Mouse (Mus musculus): ENCODE results near the gene Fam208a. TPM values are rescaled to one million over a fixed set of nuclear protein-coding genes. Genes with fewer than 3 reads are reported as not detected.

Fam208a gene
- total RNA-seq, 2 experiments from 2014 or later = 25.9 to 27.5 TPM

DNA sequence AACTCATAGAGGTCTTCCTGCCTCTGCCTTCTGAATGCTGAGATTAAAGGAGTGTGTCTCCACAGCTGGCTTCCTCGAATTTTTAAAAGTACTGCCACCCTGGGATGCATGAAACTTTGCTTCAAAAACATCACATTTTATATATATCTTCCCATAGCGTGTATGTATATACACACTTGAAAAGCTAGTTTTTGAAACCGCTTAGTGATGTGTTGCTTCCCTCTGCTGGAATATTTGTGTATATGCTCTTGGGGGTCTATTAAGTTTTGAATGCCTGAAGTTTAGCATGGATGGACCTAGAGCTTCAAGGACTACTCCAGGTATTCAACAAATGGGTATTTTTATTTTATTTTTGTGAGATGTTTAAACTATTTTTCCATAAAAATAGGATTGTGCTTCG, 14.7 kb upstream of the Fam208a start:
- DNase-seq (ENCODE audit: low spot score in 2 of 2) = peak in 1 of 2 experiments; percentile 26

DNA sequence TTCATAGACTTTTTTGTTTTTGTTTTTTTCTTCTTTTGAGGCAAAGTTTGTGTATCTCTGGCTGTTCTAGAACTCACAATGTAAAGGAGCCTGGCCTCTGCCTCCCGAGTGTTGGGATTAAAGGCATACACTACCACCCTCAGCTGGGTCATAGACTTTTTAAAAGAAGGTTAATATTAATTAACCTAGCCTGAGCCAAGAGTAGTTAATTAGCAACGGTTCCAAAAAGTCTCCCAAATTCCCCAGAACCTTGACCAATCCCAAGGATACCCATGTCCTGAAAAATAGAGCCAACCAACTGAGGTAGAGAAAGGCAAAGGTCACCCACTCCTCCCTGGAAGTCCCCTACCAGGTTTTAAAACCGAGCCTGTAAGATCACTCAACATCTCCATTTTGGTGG, 7.8 kb upstream of the Fam208a start:
- no peak for DNase-seq (ENCODE audit: low spot score in 2 of 2)

DNA sequence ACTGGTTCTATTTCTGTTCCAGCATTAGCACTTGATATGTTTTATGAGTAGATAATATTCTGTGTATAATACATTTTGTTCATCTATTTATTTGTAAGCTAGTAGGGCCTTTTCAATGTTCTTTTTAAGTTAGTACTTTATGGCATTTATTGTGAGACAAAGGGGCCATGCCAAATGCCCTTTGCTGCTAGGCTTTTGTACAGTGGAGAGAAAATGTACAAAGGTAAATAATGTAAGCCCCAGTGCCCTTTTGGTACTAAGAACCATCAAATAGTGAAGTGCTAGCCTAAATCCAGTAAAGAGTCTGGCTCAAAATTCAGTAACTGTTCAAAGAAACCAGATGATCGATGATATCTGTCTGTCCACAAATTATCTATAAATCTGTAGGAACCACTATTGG, 6.3 kb upstream of the Fam208a start:
- DNase-seq (ENCODE audit: low spot score in 2 of 2) = no peak

DNA sequence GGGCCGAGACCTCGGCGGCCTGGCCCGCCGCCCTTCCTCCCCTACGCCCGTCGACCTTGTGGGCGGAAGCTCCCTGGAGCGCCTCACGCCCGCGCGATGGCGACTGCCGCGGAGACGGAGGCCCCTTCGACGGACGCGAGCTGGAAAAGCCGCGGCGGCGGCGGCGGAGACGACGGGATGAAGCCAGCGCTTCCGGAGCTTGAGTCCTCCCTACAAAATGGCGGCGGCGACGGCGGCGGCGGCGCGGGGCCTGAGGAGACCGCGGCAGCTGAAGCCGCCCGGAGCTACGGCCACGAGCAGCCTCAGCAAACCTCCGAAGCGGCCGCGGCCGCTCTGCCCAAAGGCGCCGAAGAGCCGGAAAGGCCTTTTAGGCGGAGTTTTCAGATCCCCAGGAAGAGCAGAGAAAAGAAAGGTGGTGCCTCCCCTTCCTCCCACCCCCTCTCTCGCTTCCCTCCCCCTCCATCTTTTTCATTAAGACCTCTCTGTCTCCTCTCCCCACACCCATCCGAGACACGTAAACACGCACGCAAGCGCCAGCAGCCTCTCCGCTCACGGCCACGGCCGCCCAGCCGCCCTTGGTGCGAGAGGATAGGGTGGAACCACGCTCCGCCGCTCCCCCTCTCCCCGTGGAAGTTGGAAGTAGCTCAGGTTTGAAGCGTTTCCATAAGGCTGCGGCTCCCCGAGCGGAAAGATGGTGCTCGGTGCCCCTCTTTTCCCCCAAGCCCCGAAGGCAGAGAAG, 508 bp downstream of the Fam208a start:
- DNase-seq (ENCODE audit: low spot score in 2 of 2) = peak; percentile 82 to 85

DNA sequence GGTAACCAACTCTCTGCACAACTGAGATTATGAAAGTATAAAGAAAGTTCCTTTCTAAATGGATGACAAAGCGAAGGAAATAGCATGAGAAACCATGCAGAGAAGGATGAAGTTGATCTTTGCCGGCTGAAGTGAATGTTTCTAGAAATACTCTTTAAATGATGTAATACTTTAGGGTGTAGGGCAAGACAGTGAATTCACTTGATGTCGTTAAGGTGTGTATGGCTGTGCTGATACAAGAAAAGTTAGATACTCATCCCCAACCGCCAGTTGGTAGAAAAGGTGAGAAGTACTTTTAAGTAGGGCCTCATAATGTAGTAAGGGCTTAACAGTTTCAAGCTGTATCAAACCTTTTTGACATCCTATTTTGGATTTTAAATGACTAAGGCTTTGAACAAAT, 1.6 kb downstream of the Fam208a start:
- DNase-seq (ENCODE audit: low spot score in 2 of 2) = no peak

DNA sequence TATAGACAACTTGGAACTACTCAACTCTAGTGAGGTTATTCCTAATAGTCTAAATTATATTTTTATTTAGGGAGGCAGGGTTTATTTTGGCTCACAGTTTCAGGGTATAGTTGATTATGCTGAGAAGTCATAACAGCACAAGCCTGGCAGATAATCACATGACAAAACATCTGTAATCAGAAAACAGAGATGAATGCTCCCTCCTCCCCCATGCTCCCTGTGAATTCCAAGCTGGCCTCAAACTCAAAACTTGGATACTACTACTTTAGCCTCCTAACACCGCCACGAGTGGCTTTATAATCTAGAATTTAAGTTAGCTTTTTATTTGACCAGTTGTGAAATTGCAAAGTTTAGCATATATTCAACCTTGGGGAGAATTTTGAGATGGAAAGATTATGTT, 3.4 kb downstream of the Fam208a start:
- DNase-seq (ENCODE audit: low spot score in 2 of 2) = no peak

DNA sequence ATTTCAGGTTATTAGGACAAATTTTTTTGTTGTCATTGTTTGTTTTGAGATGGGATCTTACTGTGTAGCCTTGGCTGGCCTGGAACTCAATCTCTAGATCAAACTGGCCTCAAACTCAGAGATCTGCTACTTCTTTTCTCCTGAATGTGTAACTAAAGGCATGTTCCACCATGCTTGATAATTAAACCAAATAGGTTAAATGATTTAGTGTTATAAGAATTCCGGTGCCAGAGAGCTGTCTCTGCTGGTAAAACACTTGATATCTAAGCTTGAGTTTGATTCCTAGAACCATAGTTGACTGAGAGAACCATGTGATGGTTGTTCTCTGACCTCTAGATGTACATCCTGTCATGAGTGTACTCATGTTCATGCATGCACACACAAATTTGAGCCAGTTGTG, 7.5 kb downstream of the Fam208a start:
- DNase-seq (ENCODE audit: low spot score in 2 of 2) = no peak

DNA sequence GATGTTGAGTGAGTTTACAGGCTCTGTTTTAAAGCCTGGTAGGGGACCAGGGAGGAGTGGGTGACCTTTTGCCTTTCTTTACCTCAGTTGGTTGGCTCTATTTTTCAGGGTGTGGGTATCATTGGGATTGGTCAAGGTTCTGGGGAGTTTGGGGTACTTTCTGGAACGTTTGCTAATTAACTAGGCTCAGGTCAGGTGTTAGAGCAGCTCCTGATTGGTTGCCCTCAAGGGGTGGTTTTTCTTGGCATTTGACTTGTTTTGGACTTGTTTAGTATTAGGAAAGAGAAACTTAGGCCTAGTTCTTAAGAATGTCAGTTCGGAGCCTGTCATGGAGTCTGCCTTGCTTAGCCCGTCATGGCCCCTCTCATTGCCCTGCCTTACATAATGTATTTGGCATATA, 8.2 kb downstream of the Fam208a start:
- no peak for DNase-seq (ENCODE audit: low spot score in 2 of 2)

DNA sequence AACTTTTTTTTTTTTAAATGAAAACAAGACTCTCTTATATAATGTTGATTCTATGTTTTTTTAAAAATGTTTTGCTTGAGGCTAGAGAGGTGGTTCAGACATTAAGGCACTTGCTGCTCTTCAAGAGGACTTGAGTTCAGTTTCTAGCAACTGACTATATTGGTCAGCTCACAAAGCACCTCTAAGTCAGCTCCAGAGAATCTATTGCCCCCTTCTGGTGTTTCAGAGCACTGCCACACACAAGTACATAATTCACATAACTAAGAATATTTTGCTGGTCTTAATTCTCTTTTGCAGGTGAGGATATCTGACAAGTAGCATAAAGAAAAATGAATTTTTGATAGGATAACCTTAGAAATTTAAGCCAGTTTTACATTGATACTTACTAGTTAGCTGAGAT, 12.3 kb downstream of the Fam208a start:
- DNase-seq (ENCODE audit: low spot score in 2 of 2) = no peak

DNA sequence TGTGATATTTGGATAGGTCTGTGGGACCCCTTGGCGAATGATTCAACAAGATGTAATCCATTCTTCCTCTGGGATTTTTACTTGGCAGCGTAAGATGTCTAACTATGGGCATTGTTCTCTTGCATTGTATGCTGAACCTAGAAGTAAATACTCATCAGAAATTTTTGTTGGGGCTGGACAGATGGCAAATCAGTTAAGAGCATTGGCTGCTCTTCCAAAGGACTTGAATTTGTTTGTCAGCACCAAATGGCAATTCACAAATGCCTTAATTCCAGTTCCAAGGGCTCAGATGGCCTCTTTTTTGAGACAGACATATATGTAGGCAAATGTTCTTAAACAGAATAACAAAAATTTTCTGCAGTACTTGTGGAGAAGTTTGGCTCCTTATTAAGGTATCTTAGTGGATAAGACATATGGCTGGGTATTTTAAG, 16.2 kb downstream of the Fam208a start:
- peak in 1 of 2 experiments; percentile 65 for DNase-seq (ENCODE audit: low spot score in 2 of 2)

DNA sequence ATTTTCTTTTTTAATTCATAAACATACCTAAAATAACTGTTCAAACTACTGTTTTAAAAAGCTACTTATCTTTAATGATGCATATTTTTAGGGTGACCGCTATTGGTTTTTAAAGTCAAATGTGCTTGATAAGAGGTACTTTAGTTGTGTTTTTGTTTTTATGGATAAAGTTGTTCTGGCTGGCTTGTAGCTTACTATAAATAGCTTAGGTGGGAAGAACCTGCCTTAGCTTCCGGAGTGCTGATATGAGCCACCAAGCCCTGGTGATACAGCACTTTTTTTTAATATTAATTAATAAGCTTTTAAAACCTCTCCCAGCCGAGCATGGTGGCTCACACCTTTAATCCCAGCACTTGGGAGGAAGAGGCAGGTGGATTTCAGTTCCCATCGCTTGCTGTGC, 18.3 kb downstream of the Fam208a start:
- no peak for DNase-seq (ENCODE audit: low spot score in 2 of 2)

DNA sequence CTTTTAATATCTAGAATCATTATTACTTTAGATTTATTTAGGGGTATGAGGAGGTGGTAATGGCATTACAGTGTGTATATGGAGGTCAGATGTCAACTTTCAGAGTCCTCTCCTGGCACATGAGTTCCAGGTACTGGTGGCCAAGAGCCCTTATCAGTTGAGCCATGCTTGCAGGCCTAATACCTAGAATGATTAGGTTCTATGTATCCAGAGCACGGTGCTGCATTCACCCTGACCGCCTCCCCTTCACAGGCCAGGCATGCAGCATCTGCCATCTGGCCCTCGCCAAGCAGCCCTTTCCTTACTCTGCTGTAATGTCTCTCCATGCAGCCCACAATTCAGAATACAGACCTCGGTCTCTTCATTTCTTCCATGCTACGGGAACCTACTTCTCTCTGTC, 62.8 kb downstream of the Fam208a start:
- DNase-seq (ENCODE audit: low spot score in 2 of 2) = no peak

DNA sequence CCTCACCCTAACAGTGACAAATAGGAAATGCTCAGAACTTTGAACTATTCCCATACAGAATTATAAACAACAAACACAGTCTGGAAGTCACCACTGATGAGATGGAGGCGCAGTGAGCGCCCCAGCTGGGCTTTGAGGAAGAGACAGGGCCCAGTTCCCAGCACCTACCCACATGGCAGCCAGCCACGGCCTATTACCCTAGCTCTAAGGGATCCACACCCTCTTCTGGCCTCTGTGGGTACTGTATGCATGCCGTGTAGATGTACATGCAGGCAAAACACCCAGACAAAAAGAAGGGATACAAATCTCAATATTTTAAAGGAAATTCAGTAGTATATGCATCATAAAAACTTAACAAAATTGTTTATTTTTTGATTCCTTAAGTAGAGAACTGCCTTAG, 64.9 kb downstream of the Fam208a start:
- no peak for DNase-seq (ENCODE audit: low spot score in 2 of 2)

DNA sequence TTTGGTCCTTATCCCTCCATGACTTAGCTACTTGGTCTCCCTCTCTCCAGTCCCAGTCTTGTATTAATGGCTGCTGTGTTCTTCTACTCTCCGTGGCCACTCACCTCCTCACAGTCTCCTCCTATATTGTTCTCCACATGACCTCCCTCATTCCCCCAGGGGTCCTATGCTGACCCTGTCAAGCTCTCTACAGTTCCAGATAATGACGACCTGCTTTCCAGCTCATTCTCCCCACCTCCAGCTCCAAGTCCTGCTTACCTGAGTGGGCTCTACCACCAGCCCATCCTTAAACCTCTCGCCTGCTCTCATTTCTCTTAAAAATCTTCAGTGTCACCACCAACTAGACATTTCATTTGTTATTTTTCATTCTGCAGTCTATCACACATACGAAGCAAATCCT, 72.5 kb downstream of the Fam208a start:
- no peak for DNase-seq (ENCODE audit: low spot score in 2 of 2)

DNA sequence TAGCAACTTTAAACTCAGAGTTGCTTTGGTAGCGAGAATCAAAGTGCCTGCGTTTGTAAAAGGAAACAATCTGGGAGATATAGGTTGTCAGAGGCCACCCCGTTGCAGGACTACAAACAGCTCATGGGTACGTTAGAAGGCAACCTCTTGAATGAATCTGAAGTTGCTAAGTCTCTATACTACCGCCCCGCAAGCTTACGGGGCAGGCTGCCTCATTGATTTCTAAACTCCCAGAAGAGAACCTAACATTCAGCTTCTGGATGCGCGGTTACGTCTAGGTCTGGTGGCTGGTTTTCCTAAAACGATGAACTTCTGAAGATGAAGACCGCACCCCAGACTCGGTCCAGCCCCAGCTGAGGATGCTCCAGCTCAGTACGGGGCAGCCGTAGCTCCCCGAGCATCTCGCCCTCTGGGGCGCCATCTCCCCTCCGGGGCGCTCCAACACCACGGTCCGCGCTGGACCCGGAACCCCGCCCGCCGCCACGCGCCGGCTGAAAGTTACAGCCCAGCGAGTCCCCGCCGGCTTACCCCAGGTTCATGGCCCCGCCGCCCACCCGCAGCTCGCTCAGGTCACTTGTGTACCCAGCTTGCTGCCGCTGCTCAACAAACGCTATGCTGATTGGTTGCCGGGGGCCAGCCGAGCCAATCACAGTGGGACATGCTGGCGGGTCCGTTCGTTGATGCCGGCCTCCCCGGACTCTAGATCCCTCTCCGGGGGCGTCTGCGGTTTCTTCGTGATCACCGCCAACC, 79.4 kb downstream of the Fam208a start, which contains the start of gene Ccdc66:
Gene Ccdc66, minus strand, starts transcription at position 567 of the 750 bp plus-strand sequence.
- DNase-seq (ENCODE audit: low spot score in 2 of 2) = peak; percentile 99 to 100

DNA sequence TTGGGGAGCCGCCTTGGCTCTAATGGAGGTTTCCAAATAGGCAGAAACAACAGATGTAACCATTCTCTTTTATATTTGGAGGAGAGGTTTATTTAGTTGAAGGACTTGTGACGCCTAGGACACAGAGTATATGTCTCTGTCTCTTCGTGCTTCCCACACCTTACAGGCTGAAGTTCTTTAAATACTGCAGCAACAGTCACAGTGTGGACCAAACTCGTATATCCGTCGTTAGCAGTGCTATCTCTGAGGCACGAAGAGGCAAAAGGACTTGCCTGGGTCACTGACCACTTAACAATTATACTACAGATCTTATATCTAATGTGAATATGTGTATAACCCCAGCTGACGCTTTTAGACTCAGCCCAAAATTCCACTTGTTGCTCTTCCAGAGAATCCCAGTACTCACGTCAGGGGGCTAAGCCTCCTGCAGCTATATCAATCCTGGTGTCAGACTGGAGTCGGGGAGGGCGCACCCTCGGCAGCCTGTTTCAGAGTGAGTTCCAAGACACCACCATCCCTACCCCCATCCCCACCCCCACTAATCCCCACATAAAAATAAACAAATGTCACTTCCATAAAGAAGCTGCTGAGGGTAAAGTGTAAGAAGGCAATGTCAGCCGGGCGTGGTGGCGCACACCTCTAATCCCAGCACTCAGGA, 80.1 kb downstream of the Fam208a start:
- DNase-seq (ENCODE audit: low spot score in 2 of 2) = no peak

DNA sequence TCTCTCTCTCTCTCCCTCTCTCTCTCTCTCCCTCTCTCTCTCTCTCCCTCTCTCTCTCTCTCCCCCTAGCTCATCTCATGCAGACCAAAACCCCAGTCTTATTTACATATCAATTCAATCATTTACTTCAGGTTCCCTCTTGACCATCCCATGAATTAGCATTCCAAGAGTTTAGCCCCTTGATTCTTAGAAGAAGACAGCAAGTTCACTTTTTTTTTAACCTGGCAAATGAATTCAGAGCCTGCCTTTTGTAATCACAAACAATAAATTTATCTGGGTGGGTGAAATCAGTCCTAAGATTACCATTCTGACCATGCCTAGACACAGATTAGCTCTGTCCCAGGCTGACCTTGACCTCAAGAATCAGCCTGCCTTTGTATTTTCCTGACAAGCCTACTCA, 95.9 kb downstream of the Fam208a start:
- no peak for DNase-seq (ENCODE audit: low spot score in 2 of 2)

Small RNA genes within 50 kb of the gene (microRNA-seq; reads per million reads assigned to microRNA genes)
- 0 reads per million in 2 experiments for gene Gm23633

Other genes with a start within 250 kb of the Fam208a start
- gene Ccdc66, start 79.6 kb downstream of the Fam208a start, total RNA-seq (2021) = 10 to 100 TPM; 16.1 to 20.8 TPM
- 100 to 1,000 TPM; 252 to 266 TPM for gene Erc2, start 193.6 kb downstream of the Fam208a start, total RNA-seq (2021)